Mouse (Mus musculus): Measurements from ENCODE around the gene Sycp1.

DNA sequence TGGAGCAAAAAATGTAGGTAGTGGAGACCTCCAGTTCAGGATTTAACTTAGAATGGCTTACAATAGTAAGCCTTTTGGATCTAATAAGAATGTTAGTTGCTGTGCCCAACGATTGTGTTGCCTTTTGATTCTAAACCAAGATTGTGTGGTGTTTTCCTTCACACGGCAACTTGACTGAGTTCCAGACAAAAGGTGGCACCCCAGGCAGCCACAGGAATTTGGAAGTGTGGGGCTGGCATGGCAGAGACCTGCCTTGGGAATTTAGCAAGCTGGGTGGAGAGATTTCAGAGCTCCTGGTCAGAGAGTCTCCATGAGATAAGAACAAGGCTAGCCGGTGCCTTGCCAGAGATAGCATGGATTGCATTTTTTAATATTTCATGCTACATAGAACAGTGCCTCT lies 19.7 kb upstream of the Sycp1 start:
- no peak for TF ChIP-seq CHD2 (IDR thresholded peaks at IDR 0.05; ENCODE audit: low read depth, low read length)
- no peak for TF ChIP-seq MAFK (IDR thresholded peaks at IDR 0.05; ENCODE audit: insufficient read depth, low read depth, low read length)
- TF ChIP-seq ZC3H11A (IDR thresholded peaks at IDR 0.05; ENCODE audit: borderline replicate concordance, low read depth, low read length): no peak

Data from ES-E14 (cell line).